Mouse (Mus musculus) intestine, embryonic 14.5 days (tissue): Measurements from ENCODE around the gene Zdhhc1. TPM values are rescaled to one million over a fixed set of nuclear protein-coding genes. Genes with fewer than 3 reads are reported as not detected.

Source experiments
- ATAC-seq: fragments of 200-750 bp; cut with Nextera tagmentation; replicated peaks from 2 replicates; pipeline ENCODE4 v1.8.0; 2017; ENCODE audit warnings: low read depth, moderate number of reproducible peaks, moderate TSS enrichment, moderate library complexity; ENCODE audit not compliant: low FRiP score, low TSS enrichment
- DNase-seq: peaks from one replicate; pipeline ENCODE4 v3.0.0-alpha.2; 2018; ENCODE audit warnings: low spot score
- H3K27ac ChIP-seq: fragments of 300-500 bp; sonication (generic); 2 replicates; pipeline ENCODE4 v1.5.1; 2014; ENCODE audit warnings: low read depth, mild to moderate bottlenecking, control low read depth
- H3K27me3 ChIP-seq: fragments of 300-500 bp; sonication (generic); replicated peaks from 2 replicates; pipeline ENCODE4 v1.6.1; 2014; ENCODE audit warnings: low read length, control low read depth; ENCODE audit not compliant: control insufficient read depth, insufficient read depth
- H3K36me3 ChIP-seq: fragments of 300-500 bp; sonication (generic); 2 replicates; pipeline ENCODE4 v1.6.1; 2014; ENCODE audit warnings: low read length, control low read depth; ENCODE audit not compliant: control insufficient read depth, insufficient read depth
- H3K4me1 ChIP-seq: fragments of 300-500 bp; sonication (generic); replicated peaks from 2 replicates; pipeline ENCODE4 v1.6.1; 2014; ENCODE audit warnings: low read length, control low read depth, mixed read lengths; ENCODE audit not compliant: control insufficient read depth, insufficient read depth
- H3K4me2 ChIP-seq: fragments of 300-500 bp; sonication (generic); 2 replicates; pipeline ENCODE4 v1.6.1; 2014; ENCODE audit warnings: low read length
- H3K4me3 ChIP-seq: fragments of 300-500 bp; sonication (generic); 2 replicates; pipeline ENCODE4 v1.5.1; 2014; ENCODE audit warnings: low read depth, low read length, control low read depth, mixed read lengths
- H3K9ac ChIP-seq: fragments of 300-500 bp; sonication (generic); 2 replicates; pipeline ENCODE4 v1.6.1; 2014; ENCODE audit warnings: mild to moderate bottlenecking, low read length
- H3K9me3 ChIP-seq: fragments of 300-500 bp; sonication (generic); 2 replicates; pipeline ENCODE4 v1.6.1; 2016; ENCODE audit warnings: low read length, control low read depth; ENCODE audit not compliant: control insufficient read depth
- WGBS: fragments of 180-500 bp; shearing (Covaris S2); extraction: QIAGEN DNeasy Blood & Tissue Kit; methylation state at CpG from one replicate; pipeline ENCODE4 v1.1.7; 2014; 5-methylcytosine and 5-hydroxymethylcytosine counted together
- polyA plus RNA-seq: library from polyadenylated mRNA; unstranded; fragments of >200 nt; fragmentation: Nextera tagmentation; extraction: Ambion mirVana; gene quantifications from 2 replicates; pipeline ENCODE4 v1.2.1, GENCODE M21; 2014

The Zdhhc1 gene
- polyA plus RNA-seq, 1 experiment from 2014 or later = 25.2 TPM

DNA sequence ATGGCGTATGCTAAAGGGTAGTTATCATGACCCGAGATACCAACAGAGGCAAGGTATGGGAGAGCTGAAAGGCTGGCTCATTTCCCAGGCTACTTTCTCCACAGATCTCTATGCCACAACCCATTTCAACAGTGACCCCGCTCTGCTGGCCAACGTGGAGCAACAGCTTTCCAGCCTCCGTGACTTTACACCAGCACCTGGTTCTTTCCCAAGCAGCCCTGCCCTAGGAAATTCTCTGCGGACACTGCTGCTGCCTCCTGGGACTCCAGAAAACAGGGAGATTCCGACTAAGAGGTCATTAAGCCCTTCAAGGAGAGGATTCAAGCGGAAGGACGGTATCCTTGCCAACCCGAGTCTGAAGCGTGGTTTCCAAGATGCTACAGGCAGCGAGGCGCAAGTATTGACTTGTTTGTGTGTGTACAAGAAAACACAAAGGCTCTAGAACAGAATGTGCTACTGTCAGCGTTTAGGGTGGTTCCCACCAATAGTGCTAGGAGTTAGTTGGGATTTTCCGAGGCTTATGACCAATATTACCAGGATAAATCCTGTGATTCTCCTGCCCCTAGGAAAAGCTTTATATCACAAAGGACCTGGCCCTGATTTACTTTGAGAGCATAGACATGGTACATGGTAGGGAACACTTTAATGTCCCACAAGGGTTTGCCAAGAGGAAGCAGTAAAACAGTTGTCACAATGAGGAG, 44.6 kb downstream of the Zdhhc1 start:
- no peak overlapping the region for H3K4me2 ChIP-seq
- no peaks in the 10 kb centered on the region for H3K4me1 ChIP-seq
- no peak overlapping the region for H3K9ac ChIP-seq
- no peak overlapping the region for H3K4me3 ChIP-seq
- H3K9me3 ChIP-seq = no peaks in the 10 kb centered on the region
- DNase-seq (no peak), ATAC-seq (no peak)
- WGBS = 61% methylated on average over 15 of the region's 15 CpGs
- H3K27me3 ChIP-seq = no peaks in the 10 kb centered on the region
- H3K27ac ChIP-seq = no peak overlapping the region
- H3K36me3 ChIP-seq = no peaks in the 10 kb centered on the region

DNA sequence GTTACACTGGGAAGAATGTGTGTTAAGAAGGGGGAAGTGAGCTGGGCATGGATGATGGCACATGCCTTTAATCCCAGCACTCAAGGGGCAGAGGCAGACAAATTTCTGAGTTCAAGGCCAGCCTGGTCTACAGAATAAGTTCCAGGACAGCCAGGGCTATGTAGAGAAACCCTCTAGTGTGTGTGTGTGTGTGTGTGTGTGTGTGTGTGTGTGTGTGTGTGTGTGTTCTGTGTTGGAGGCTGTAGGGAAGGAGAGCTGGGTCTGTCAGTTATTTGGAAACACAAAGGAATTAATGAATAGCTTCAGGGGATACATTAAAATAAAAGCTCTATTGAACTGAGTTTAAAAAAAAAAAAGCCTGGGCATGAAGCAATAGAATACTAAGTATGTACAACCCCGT, 45.7 kb downstream of the Zdhhc1 start:
- DNase-seq (no peak), ATAC-seq (no peak)
- no peak overlapping the region for H3K4me2 ChIP-seq
- H3K27ac ChIP-seq = no peak overlapping the region
- H3K4me3 ChIP-seq = no peak overlapping the region
- 81% methylated on average over 1 of the region's 1 CpGs for WGBS
- peaks cover 2% of the 10 kb centered on the region; the same call in 1 of the 2 replicates for H3K4me1 ChIP-seq
- H3K36me3 ChIP-seq = no peaks in the 10 kb centered on the region
- H3K9me3 ChIP-seq = no peaks in the 10 kb centered on the region
- no peak overlapping the region for H3K9ac ChIP-seq
- no peaks in the 10 kb centered on the region for H3K27me3 ChIP-seq

DNA sequence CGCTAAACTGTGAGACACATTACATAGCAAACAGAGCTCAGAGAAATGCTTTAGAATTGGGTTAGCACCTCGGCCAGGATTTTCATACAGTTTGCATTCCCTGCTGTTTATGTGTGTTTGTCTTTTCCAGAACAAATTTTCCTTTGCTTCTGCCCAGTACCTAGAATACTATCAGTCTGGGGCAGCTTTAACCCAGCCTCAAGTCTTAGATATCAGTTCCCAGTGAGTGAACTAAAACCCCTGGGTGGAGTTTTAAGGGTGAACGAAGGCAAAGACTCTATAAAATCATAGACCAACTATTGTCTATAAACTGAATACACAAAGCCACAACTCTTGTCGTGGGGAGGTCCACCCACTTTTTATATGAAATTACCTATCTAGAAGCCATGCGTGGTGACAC, 48.1 kb downstream of the Zdhhc1 start:
- no peak for ATAC-seq
- no peak overlapping the region for H3K4me2 ChIP-seq
- 85% methylated on average over 5 of the region's 5 CpGs for WGBS
- H3K36me3 ChIP-seq = no peaks in the 10 kb centered on the region
- H3K4me1 ChIP-seq = peaks cover 8% of the 10 kb centered on the region; the same call in 1 of the 2 replicates
- no peaks in the 10 kb centered on the region for H3K27me3 ChIP-seq
- no peak overlapping the region for H3K4me3 ChIP-seq
- DNase-seq = no peak
- no peak overlapping the region for H3K27ac ChIP-seq
- H3K9me3 ChIP-seq = no peaks in the 10 kb centered on the region
- H3K9ac ChIP-seq = no peak overlapping the region

DNA sequence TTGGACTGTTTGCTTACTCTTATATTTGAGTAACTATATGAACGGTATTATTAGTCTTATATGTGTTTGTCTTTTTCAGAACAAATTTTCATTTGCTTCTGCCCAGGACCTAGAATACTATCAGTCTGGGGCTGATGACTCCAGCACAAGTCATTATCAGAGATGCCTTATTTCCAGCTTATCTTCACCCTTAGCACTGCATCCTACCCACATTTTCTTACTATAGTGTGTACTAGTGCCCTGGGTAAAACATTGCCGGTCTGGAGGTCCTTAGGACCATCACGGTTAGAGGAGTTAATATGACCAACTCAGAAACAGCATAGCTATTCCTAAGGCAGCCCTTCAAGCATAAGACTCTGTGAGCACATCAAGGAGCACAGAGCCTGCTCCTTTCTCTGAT, 48.5 kb downstream of the Zdhhc1 start:
- Histone ChIP-seq H3K4me2 (no peak overlapping the region), H3K9ac (no peak overlapping the region), H3K27ac (no peak overlapping the region), H3K36me3 (no peaks in the 10 kb centered on the region), H3K9me3 (no peaks in the 10 kb centered on the region), H3K4me1 (peaks cover 8% of the 10 kb centered on the region; the same call in 1 of the 2 replicates), H3K27me3 (0 out of 2 replicates have a peak, but pooled peaks cover 2% of the 10 kb centered on the region), H3K4me3 (no peak overlapping the region)
- WGBS = 90% methylated on average over 3 of the region's 3 CpGs
- no peak for ATAC-seq
- DNase-seq = no peak

DNA sequence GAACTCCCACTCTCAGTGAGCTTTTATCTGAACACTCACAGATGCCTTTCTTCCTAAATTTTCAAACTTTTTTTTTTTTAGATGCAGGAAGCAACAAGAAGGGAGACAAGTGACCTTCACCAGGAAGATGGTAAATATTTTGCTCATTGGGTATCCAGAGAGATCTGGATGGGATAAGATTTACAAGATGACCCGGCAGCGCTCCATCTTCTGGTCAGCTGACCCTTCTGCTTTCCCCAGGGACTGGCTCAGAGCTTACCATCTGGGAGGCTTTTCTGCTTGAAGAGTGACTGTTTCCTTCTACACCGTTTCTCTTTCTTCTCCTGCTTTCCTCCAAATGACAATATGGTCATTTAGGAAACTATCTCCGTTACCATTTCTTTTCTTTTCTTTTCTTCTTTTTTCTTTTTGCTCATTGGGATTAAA, 50.6 kb downstream of the Zdhhc1 start:
- Histone ChIP-seq H3K4me2 (no peak overlapping the region), H3K36me3 (no peaks in the 10 kb centered on the region), H3K4me1 (peaks cover 8% of the 10 kb centered on the region; the same call in 1 of the 2 replicates), H3K9ac (no peak overlapping the region), H3K9me3 (no peaks in the 10 kb centered on the region), H3K27me3 (0 out of 2 replicates have a peak, but pooled peaks cover 4% of the 10 kb centered on the region), H3K27ac (no peak overlapping the region), H3K4me3 (no peak overlapping the region)
- DNase-seq (no peak), ATAC-seq (no peak)
- 23% methylated on average over 4 of the region's 4 CpGs for WGBS

DNA sequence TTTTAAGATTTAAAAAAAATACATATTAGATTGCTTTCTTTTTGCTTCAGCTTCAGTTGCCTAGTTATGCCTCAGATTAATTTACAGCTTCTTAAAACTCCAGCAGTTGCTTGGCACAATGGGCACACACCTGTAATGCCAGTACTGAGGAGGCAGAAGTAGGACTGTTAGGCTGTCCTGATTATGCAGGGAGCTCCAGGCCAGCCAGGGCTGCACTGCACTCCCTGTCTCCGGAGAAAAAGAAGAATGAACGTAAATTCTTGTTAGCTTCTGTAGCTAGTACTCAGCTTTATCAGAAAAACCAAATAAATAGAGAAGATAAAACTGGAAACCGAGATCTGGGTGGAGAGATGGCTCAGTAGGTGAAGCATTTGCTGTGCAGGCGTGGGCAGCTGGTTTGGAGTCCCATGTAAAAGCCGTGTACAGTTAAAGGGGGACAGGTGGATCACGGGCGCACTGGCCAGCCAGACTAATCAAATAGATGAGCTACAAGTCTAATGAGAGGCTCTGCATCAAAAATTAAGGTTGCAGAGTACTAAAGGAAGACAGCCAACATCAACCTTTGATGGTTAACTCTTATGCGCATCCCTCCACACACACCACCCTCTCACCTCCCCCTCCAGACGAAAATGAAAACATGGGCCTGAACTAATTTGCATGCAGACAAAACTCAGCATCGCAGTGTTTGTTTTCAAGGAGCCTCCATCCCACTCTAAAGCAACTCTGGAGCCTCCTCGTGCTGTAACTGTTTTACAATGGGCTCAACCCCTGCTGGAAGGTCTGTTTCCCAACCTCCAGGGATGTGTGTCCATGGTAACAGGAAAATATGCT, 51.2 kb downstream of the Zdhhc1 start:
- no peaks in the 10 kb centered on the region for H3K9me3 ChIP-seq
- H3K36me3 ChIP-seq = no peaks in the 10 kb centered on the region
- no peak overlapping the region for H3K9ac ChIP-seq
- 0 out of 2 replicates have a peak, but pooled peaks cover 4% of the 10 kb centered on the region for H3K27me3 ChIP-seq
- no peak for ATAC-seq
- no peak for DNase-seq
- no peak overlapping the region for H3K27ac ChIP-seq
- WGBS = 32% methylated on average over 11 of the region's 11 CpGs
- peaks cover 8% of the 10 kb centered on the region; the same call in 1 of the 2 replicates for H3K4me1 ChIP-seq
- H3K4me3 ChIP-seq = no peak overlapping the region
- no peak overlapping the region for H3K4me2 ChIP-seq

DNA sequence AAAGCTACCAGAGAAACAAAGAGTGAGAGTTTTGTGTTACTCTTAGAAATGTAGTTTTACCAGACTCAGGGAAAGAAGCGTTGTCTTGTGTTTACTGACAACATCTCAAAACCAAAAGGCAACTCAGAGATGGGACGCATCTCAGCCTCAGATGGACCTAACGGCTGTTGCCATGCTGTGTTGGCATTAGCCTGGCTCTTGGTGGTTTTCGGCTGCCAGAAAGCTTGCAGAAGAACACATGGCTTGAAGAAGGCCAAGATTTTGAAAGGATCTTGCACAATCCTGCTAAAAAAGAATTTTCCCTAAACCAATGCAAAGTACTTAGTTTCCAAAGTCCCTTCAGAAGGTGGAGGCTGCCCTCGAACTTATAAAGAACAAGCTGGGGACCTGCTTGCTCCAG, 54.0 kb downstream of the Zdhhc1 start:
- no peak for DNase-seq
- 89% methylated on average over 5 of the region's 5 CpGs for WGBS
- Histone ChIP-seq H3K27me3 (0 out of 2 replicates have a peak, but pooled peaks cover 4% of the 10 kb centered on the region), H3K9ac (no peak overlapping the region), H3K4me2 (no peak overlapping the region), H3K36me3 (no peaks in the 10 kb centered on the region), H3K4me1 (peaks cover 8% of the 10 kb centered on the region; the same call in 1 of the 2 replicates), H3K9me3 (no peaks in the 10 kb centered on the region), H3K27ac (no peak overlapping the region), H3K4me3 (no peak overlapping the region)
- ATAC-seq = no peak

DNA sequence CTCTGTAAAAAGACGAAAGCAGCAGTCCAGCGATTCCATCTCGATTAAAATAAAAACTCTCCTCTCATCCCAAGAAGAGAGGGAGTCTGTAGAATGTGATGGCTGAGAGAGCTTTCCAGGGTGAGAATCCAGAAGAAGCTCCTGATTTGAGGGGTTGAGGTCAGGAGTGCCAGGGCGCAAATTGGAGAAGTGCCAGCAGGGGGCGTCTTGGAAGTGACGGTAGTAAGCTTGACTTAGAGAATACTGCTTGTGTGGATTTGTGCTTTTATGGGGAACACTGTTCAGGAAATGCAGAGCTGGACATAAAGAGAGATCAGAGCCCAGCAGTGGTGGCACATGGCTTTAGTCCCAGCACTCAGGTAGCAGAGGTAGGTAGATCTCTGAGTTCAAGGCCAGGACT, 55.3 kb downstream of the Zdhhc1 start:
- 10% methylated on average over 6 of the region's 6 CpGs for WGBS
- Histone ChIP-seq H3K27me3 (0 out of 2 replicates have a peak, but pooled peaks cover 4% of the 10 kb centered on the region), H3K36me3 (no peaks in the 10 kb centered on the region), H3K4me1 (peaks cover 8% of the 10 kb centered on the region; the same call in 1 of the 2 replicates), H3K27ac (no peak overlapping the region), H3K4me2 (no peak overlapping the region), H3K9ac (no peak overlapping the region), H3K4me3 (no peak overlapping the region), H3K9me3 (no peaks in the 10 kb centered on the region)
- DNase-seq = peak; percentile 79
- no peak for ATAC-seq
